Mouse (Mus musculus): ENCODE results near the gene Gdf1.

GRCm38 (mm10) chr8:70343696-70344095 is 14.1 kb downstream of the Gdf1 start:
- TF ChIP-seq POLR2A (IDR thresholded peaks at IDR 0.05; ENCODE audit: insufficient read depth, low read depth, low read length) (no peak), CTCF (IDR thresholded peaks at IDR 0.05) (peak; percentile 65), EP300 (IDR thresholded peaks at IDR 0.05; ENCODE audit: insufficient read depth, low read depth, low read length) (no peak)

Measured in heart, adult 2 months (tissue).